Mouse (Mus musculus) retina, postnatal 7 days (tissue): ENCODE measurements around the gene Fbxo40.

Source experiments
- DNase-seq: peaks from one replicate; pipeline ENCODE4 v3.0.0-alpha.2; 2012; ENCODE audit warnings: low read depth, low spot score

Gene Fbxo40

GRCm38 (mm10) chr16:36946459-36947159, 43.7 kb downstream of the Fbxo40 start:
- DNase-seq, result no peak

DNA sequence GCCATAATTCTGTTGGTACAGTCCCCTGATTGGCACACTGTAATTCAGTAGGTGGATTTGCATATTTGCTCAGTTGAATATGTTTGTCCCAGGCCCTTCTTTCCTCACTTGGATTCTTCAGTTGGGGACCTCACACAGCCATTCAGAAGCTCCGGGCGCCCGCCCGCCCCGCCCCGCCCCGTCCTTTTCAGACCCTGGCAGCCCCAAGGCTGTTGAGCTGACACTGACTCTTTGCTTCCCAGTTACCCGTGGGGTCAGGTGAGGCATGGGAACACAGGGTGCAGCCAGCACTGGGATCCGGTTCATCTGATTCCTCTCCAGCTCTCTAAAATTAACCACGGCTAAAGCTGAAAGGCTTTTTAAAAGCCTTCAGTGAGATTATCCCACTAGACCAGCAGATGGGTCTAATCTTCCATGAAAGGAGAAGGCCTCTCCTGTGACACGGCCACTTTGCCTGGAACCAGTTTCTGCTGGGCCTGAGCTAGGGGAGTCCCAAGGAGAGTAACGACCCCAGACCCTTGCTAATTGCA, 45.3 kb downstream of the Fbxo40 start:
- DNase-seq, result peak; percentile 52

GRCm38 (mm10) chr16:36943591-36943990, 46.7 kb downstream of the Fbxo40 start:
- DNase-seq, result no peak

DNA sequence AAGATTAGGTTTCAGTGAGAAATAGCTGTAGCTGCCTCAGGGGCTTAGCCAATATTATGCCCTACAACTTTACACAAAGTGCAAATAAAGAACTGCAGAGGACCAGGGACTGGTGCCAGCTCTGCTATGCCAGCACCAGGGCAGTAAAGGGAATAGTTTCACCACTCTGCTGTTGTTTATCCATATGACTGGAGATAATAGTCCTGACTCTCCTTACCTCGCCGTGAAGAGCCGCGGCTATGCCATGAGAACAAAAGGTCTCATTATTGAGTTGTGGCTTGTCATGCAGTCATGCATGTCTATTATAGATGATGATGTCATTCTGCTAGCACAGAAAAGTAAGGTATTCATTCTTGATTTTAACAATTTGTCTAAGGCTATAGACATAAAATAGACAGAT, 48.4 kb downstream of the Fbxo40 start:
- no peak for DNase-seq

- DNase-seq, result no peak
Observed at GRCm38 (mm10) chr16:36941137-36941727, 49.0 kb downstream of the Fbxo40 start.

GRCm38 (mm10) chr16:36935814-36936213, 54.5 kb downstream of the Fbxo40 start:
- DNase-seq, result no peak

- DNase-seq, result no peak
Observed at GRCm38 (mm10) chr16:36934841-36935620, 55.2 kb downstream of the Fbxo40 start, which contains the start of gene Hcls1. Gene Hcls1 (plus strand): TSS chr16:36934983.

DNA sequence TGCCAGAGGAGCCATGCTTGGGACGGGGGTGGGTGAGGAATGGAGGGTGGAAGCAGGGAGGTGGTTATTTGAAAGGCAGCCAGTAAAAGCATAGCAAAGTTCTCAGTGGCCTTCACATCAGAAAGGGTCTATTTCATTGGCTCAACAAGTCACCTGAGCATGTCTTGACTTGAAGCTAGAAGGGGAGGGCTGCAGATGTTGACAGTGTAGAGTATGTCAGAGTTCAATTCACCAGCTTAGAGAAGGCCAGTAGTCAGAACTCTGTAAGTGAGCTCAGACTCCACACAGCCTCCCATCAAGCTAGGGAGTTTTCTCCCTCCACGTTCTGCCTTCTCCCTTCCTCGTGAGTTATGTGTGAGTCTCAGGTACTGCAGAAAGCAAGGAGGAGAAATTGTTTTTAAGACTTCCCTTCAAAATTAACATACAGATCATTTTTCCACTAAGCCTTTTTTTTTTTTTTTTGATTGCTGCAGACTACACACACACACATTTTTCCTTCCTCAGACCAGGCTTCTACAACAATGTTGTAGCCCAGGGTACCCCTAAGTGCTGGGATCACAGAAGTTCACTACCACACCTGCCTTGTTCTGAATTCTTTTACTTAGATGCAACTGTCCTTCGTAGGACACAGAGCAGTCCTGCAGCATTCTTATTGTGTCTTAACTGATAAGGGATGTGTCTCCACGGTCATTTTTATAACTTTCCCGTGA, 56.0 kb downstream of the Fbxo40 start:
- DNase-seq, result no peak

GRCm38 (mm10) chr16:36932546-36932945, 57.7 kb downstream of the Fbxo40 start:
- no peak for DNase-seq

DNA sequence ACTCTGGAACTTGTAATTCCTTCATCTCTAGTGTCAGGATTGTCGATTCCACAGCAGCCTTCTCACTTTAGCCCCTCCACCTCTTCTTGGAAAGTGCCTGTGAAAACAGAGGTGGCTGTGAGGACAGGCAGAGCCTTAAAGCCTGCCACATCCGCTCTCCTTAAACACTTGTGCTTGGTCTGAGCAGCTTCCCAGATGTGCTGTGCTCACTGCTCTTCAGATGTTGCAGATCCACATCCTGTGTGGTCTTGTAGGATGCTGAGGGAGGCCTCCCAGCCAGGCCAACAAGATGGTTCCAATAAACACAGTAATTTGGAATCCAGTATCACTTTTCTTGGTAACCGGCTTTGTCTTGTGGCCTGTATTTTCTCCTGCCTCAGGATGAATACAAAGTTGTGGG, 58.3 kb downstream of the Fbxo40 start:
- DNase-seq, result no peak

DNA sequence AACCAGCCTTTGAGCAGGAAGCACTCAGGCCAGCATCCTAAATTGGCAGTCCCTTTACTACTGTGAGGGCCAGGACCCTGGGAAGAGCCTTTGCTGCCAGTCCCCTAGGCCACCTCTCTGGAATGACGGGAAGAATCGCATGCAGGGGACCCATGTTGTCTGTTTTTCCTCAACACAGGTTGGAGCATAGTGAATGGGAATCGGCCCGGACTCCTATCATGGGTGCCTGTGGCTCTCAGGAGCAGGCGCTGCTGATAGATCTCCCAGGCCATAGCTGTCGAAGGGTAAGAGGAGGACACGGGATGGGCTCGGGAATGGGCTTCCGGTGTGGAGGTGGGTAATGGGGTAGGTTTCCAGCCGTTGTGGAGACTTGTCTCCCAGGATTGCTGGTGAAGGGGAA, 58.9 kb downstream of the Fbxo40 start:
- no peak for DNase-seq

DNA sequence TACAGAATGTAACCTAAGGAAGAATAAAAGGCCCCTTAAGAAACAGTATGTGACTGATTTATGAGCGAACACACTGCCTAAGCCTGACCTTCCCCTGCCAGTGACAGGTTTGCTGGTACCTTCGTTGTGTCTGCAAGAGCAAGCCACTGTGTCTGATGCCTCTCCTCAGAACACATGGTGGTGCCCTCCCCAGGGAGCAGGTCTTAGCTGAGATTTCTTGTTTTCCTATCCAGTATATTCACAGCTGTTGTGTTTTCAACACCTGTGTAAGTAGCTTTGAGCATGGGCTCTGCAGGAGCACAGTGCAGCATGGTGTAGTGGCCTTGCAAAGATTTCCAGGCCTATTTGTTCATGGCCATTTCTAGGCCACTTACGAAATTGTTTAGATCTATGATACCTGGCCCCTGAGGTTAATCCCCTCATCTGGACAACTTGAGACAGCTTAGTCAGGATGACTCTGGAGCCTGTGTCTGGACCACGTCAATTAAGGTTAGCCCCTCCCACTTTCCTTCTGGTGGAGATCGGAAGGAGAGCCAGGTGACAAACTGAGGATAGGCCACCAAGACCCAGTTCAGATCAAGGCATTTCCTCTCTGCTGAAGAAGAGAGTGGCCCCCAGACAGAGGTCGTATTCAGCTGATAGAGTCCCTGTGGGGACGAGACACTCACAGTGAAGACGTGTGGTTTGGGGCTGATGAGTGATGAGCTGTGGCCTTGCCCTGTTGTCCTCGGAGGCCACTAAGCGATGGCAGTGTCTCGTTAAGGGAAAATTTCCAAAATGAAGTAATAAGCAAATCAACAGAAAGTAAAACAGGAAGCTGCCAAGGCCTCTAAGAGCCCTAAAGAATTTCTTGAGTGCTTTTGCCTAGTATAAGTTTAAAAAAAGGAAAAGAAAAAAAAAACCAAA, 59.8 kb downstream of the Fbxo40 start:
- DNase-seq, result no peak

- DNase-seq, result no peak
Observed at GRCm38 (mm10) chr16:36929216-36929615, 61.1 kb downstream of the Fbxo40 start.

DNA sequence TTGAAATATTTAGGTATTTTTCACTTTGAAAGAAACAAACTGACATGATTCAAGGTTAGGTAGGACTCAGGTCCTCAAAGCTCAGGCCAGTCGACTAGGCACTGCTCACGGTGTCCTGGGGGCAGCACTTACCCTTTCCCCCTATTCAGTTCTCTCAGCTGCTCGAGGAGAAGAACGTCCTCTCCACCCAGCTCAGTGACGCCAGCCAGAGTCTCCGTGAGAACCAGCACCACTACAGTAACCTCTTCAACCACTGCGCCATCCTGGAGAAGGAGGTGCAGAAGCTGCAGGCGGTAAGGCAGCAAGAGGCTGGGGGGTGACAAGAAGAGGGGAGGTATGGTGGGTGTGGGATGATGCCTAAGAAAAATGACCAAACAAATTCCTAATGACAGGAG, 62.2 kb downstream of the Fbxo40 start:
- no peak for DNase-seq

- DNase-seq, result no peak
Observed at GRCm38 (mm10) chr16:36927495-36928105, 62.7 kb downstream of the Fbxo40 start.

- DNase-seq, result no peak
Observed at GRCm38 (mm10) chr16:36926514-36927447, 63.5 kb downstream of the Fbxo40 start.

DNA sequence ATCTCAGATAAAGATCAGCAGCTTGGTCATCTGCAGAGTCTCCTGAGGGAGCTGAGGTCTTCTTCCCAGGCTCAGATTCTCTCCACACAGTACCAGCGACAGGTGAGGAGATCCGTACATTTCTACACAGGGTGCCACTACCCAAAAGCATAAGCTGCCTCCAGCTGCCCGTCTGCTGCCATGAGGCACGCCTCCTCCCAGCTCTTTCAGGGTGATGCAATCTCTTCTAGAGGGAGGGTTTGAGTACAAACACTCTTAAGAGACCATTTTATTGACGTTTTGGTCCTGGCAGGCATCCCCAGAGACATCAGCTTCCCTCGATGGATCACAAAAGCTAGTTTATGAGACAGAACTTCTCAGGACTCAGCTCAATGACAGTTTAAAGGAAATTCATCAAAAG, 64.5 kb downstream of the Fbxo40 start:
- no peak for DNase-seq

DNA sequence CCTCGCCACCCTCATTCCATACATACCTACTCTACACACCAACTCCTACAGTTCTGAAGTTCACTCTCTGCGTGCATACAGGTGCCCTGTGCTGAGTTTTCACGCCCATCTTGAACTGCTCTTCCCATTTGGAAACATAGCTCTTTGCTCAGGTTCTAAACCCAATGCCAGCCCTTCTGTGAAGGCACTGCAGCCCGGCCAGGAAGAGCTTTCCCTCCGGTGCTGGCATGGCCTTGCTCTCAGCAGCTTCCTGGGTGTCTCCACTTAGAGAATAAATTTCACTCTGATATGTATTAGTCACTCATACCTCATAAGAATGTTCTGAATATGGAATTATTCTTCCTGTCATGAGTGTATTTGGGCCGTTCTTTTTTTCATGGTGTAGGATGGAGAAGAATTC, 64.9 kb downstream of the Fbxo40 start:
- DNase-seq, result no peak

DNA sequence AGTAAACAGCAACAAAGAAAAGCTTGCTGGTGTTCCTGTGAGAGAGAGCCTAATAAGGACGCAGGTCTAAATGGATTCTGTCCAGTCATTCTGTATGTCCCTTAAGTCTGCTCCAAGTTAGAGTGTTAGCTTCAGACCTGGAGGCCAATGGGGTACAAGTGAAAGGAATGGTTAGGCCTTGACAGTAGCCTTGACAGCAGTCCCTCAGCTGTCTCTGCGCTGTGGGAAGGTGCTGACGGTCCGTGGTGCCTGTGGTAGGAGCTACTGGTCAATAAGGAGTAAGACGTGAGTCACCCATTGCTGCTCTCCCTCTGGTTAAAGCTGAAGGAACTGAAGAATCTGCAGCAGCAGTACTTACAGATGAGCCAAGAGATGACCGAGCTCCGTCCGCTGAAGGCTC, 66.0 kb downstream of the Fbxo40 start:
- DNase-seq, result no peak
